Mouse (Mus musculus) lung, postnatal 0 days (tissue): ENCODE data around the gene Cobll1.
A peak's percentile ranks its signal among the peaks of the same experiment; 100 is the strongest.

Source experiments
- CTCF ChIP-seq: IDR thresholded peaks from 2 replicates; pipeline ENCODE4 v1.5.1; 2016; ENCODE audit warnings: antibody characterized with exemption, mild to moderate bottlenecking
- EP300 ChIP-seq: IDR thresholded peaks from 2 replicates; pipeline ENCODE4 v1.6.1; 2016; ENCODE audit warnings: antibody characterized with exemption, mild to moderate bottlenecking, control low read depth

GRCm38 (mm10) chr2:65181066-65181716 lies 58.0 kb downstream of the Cobll1 start:
- TF ChIP-seq EP300 = no peak
- peak; percentile 4; the same call in 1 of the 2 replicates for TF ChIP-seq CTCF
